Mouse (Mus musculus) right cerebral cortex, adult 18-20 months (tissue): ENCODE data around the gene 0610010K14Rik.

ENCODE experiments used
- DNase-seq: peaks from one replicate; pipeline ENCODE4 v3.0.0; 2022; ENCODE audit warnings: mixed read lengths

0610010K14Rik gene

GRCm38 (mm10) chr11:70214191-70214855 is 23.4 kb downstream of the 0610010K14Rik start:
- DNase-seq = no peak

GRCm38 (mm10) chr11:70213736-70214135 is 24.0 kb downstream of the 0610010K14Rik start:
- no peak for DNase-seq

- DNase-seq = peak; percentile 68
Observed at GRCm38 (mm10) chr11:70212896-70213295, 24.8 kb downstream of the 0610010K14Rik start.

- DNase-seq = no peak
Observed at GRCm38 (mm10) chr11:70212423-70212822, 25.3 kb downstream of the 0610010K14Rik start, which contains the start of gene Slc16a11. Gene Slc16a11 (plus strand): TSS chr11:70212752.

DNA sequence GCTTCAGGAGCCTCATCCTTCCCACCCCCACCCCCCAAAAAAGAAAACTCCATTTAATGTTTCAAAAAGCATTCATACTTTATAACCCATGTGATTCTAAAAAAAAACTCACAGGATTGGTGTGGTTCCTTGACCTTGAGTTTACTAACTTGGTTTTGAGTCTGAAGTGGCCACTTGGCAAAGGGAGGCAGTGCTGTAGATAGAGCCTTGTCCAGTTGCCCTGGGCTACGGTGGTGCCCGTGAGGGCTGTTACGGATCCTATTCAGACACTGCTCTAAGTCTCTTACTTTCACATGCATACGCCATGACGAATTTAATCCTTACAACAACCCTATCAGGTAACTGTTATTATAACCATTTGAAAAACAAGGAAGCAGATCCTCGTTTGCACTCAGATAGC is 25.7 kb downstream of the 0610010K14Rik start:
- no peak for DNase-seq

DNA sequence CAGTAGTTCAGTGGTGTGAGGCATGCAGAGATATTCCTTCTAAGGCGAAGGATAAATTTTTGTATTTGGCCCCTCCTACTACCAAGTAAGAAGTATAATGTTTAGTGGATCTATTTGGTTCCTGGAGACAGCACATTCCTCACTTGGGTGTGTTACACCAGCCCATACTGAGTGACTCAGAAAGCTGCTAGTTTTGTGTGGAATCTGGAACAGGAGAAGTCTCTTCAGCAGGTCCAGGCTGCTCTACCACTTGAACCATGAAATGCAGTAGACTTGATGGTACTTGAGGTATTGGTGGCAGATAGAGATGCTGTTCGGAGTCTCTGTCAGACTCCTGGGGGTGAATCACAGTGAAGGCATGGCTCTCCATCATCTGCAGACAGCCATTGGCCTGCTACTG is 27.0 kb downstream of the 0610010K14Rik start:
- DNase-seq = no peak

- no peak for DNase-seq
Observed at GRCm38 (mm10) chr11:70208778-70209388, 28.8 kb downstream of the 0610010K14Rik start.

DNA sequence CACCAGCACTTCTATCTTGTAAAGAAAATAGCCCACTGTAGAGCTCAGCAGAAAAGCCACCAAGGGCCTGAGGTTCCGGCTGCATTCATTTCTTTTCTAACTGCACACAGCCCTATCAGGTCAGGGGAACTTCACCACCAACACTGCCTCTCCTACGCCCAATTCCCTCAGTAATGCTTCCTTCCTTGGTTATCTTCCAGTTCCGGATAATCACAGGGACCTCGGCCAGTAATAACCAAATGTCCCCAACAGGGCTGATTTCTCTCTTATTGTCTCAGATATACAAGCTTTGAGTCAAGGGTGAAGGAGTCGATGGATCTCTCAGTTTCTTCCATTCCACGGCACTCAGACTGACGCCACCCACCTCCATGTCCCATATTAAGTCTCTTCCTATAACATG is 30.4 kb downstream of the 0610010K14Rik start:
- no peak for DNase-seq

GRCm38 (mm10) chr11:70206801-70207200 is 30.9 kb downstream of the 0610010K14Rik start:
- no peak for DNase-seq

GRCm38 (mm10) chr11:70201691-70202090 is 36.0 kb downstream of the 0610010K14Rik start:
- peak; percentile 61 for DNase-seq

DNA sequence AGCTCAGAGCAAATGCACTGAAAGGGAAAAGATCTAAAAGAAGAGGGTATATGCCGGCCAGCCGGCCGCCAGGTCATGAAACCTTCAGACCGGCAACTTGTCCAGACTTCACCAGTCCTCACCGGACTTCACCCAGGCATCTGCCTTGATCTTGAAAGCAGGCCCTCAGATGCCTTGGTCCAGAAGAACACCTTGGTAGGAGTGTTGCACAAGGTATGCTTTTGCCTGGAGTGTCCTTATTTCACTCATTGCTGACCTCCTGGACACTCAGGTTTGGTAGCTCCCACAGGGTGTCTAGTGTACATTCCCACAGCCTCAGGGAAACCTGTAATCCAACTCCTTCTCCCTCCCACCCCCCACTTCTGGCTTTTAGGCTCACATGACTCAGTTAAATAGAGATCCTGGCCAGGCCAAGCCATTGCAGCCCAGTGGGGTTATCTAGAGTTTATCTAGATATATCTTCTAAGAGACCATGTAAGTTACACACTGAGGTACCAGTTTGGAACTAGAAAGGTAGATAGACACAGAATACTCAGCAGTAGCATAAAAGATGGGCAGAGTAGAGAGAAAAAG is 37.6 kb downstream of the 0610010K14Rik start:
- DNase-seq = no peak

GRCm38 (mm10) chr11:70199107-70199506 is 38.6 kb downstream of the 0610010K14Rik start:
- DNase-seq = no peak

DNA sequence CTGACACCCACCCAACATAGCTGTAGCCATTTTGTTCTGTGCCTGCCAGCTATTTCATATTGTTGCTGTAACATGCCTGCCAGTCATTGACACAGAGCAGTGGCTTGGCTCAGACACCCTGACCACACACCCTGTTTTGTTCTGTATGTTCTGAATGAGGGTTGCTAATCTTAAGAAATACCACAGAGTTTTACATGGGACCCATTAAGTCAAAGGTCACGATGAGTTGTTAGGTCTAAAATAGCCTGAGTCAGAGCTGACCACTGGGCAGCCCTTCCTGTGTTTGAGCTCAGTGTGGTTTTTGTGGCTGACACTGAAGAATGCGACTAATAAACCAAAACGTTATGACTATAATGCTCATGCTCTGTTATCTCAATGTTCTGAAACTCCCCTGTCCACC is 39.4 kb downstream of the 0610010K14Rik start:
- no peak for DNase-seq

GRCm38 (mm10) chr11:70193354-70194285 is 44.1 kb downstream of the 0610010K14Rik start:
- no peak for DNase-seq

DNA sequence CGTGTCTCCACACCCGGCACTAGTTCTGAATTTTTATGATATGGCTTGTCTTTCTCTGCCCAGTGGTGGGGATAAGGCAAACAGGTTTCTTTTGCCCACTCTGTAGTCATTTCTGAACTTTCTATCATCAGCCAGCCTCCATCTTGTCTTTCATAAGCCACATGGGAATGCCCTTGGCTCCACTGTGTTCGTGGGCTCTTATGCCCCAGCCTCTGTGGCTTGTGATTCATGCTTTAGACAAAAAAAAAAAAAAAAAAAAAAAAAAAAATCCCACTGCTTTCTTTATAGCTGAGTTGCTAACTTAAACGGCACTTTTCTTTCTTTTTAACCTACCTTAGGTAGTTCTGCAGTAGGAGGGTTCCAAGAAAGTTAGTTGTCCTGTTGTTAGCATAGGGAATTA is 45.6 kb downstream of the 0610010K14Rik start:
- DNase-seq = no peak

DNA sequence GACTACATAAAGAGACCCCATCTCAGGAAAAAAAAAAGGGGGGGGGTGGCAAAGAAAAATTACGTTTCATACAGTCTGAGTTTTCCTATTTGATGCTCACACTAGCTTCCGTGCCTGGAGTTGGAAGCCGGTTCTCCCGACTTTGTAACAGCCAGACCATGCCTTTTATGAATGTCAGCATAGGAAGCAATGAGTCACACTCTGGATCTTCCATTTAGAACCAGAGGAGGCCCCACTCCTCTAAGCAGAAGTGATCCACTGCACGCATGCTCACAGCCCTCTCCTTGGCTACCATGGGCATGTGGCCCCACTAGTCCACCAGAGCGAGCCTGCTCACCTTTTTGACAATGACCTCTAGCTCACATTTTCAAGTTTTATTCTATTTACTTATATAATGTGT is 46.5 kb downstream of the 0610010K14Rik start:
- no peak for DNase-seq

GRCm38 (mm10) chr11:70189319-70190134 is 48.2 kb downstream of the 0610010K14Rik start:
- no peak for DNase-seq
